Mouse (Mus musculus): Measurements from ENCODE around the gene Nsun5. TPM values are rescaled to one million over a fixed set of nuclear protein-coding genes. Genes with fewer than 3 reads are reported as not detected.

Gene Nsun5
- total and polyA plus RNA-seq, 3 experiments = 21.0 to 27.6 (median 26.2) TPM

DNA sequence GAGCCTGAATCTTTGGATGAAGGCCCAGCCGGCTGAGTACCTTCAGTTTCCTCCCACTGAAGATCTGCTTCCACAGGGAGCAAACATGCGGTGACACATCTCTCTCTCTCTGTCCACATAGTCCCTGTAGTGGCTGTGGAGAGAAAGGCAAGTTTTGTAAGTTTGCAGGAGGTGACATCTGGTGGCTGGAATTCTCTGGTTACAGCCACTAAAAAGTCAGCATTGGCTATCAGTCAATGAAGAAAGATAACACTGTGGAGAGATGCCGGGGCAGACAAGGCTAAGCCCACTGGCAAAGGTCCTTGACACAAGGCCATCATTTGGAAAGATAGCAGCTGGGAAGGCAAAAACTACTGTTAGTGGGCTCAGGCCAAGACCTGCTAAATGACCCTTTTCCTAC is 32.2 kb upstream of the Nsun5 start:
- H3K27me3 ChIP-seq (ENCODE audit: insufficient read depth, low read length) = peaks cover 7% of the 10 kb centered on the region; the same call in 1 of the 2 replicates
- H3K4me1 ChIP-seq (ENCODE audit: insufficient read depth, low read depth, low read length) = no peaks in the 10 kb centered on the region
- no peaks in the 10 kb centered on the region for H3K36me3 ChIP-seq (replicated peaks)
- TF ChIP-seq TAL1 (conservative IDR thresholded peaks at IDR 0.05; ENCODE audit: low read depth, low read length) = no peak
- no peak for TF ChIP-seq POLR2AphosphoS5 (IDR thresholded peaks at IDR 0.05; ENCODE audit: insufficient replicate concordance, low read depth, low read length)
- no peak for TF ChIP-seq GATA2 (IDR thresholded peaks at IDR 0.05; ENCODE audit: borderline replicate concordance, low read depth, low read length)
- TF ChIP-seq CTCF (IDR thresholded peaks at IDR 0.05; ENCODE audit: low read depth, low read length) = no peak
- no peak for TF ChIP-seq GATA1 (IDR thresholded peaks at IDR 0.05; ENCODE audit: borderline replicate concordance, low read length)
- no peaks in the 10 kb centered on the region for H3K9me3 ChIP-seq (replicated peaks)
- ATAC-seq (ENCODE audit: extremely low read depth, insufficient number of reproducible peaks, low FRiP score, poor library complexity, severe bottlenecking) (no peak), DNase-seq (ENCODE audit: low spot score) (no peak)
- H3K4me3 ChIP-seq (ENCODE audit: low read depth, low read length) = no peak overlapping the region

DNA sequence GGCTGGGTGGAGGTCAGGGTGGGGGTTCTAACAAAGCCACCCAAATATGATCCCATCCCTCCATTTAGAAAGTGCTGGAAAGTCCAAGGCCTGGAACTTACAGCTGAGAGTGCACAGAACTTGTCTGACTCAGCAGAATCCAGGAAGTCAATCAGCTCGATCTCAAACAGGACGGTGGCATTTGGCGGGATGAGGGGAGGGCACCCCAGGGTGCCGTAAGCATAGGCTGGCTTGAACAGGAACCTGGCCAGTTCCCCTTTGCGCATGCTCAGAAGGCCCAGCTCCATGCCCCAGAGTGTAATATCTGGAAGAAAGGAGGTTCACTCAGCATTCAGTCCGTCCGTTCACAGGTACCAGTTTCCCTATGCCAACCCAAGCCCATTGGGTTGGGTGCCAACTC is 23.8 kb upstream of the Nsun5 start:
- Histone ChIP-seq H3K36me3 (replicated peaks) (no peaks in the 10 kb centered on the region), H3K4me3 (ENCODE audit: low read depth, low read length) (no peak overlapping the region), H3K27me3 (ENCODE audit: insufficient read depth, low read length) (peaks cover 23% of the 10 kb centered on the region), H3K9me3 (replicated peaks) (no peaks in the 10 kb centered on the region), H3K4me1 (ENCODE audit: insufficient read depth, low read depth, low read length) (no peaks in the 10 kb centered on the region)
- ATAC-seq (ENCODE audit: extremely low read depth, insufficient number of reproducible peaks, low FRiP score, poor library complexity, severe bottlenecking) = no peak
- no peak for DNase-seq (ENCODE audit: low spot score)
- TF ChIP-seq POLR2AphosphoS5 (IDR thresholded peaks at IDR 0.05; ENCODE audit: insufficient replicate concordance, low read depth, low read length) (no peak), GATA1 (IDR thresholded peaks at IDR 0.05; ENCODE audit: borderline replicate concordance, low read length) (no peak), GATA2 (IDR thresholded peaks at IDR 0.05; ENCODE audit: borderline replicate concordance, low read depth, low read length) (no peak), CTCF (IDR thresholded peaks at IDR 0.05; ENCODE audit: low read depth, low read length) (no peak), TAL1 (conservative IDR thresholded peaks at IDR 0.05; ENCODE audit: low read depth, low read length) (no peak)

DNA sequence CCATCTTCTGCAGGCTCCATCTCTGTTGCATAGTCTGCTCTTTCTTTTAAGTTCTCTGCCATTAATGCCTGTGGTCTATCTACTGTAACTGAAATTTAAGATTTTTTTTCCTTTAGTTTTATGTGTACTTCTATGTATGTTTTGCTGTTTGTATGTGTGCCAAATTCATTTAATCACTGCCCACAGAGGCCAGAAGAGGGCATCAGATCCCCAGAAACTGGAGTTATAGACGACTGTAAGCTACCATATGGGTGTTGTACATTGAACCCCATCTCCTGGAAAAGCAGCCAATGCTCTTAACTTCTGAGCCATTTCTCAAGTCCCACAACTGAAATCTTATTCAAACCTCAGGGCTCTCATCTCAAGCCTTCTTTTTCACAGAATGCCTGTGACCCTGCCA is 23.3 kb upstream of the Nsun5 start:
- TF ChIP-seq GATA2 (IDR thresholded peaks at IDR 0.05; ENCODE audit: borderline replicate concordance, low read depth, low read length) (no peak), GATA1 (IDR thresholded peaks at IDR 0.05; ENCODE audit: borderline replicate concordance, low read length) (no peak), CTCF (IDR thresholded peaks at IDR 0.05; ENCODE audit: low read depth, low read length) (no peak), POLR2AphosphoS5 (IDR thresholded peaks at IDR 0.05; ENCODE audit: insufficient replicate concordance, low read depth, low read length) (no peak), TAL1 (conservative IDR thresholded peaks at IDR 0.05; ENCODE audit: low read depth, low read length) (no peak)
- peaks cover 23% of the 10 kb centered on the region for H3K27me3 ChIP-seq (ENCODE audit: insufficient read depth, low read length)
- H3K4me1 ChIP-seq (ENCODE audit: insufficient read depth, low read depth, low read length) = no peaks in the 10 kb centered on the region
- H3K9me3 ChIP-seq (replicated peaks) = no peaks in the 10 kb centered on the region
- H3K4me3 ChIP-seq (ENCODE audit: low read depth, low read length) = no peak overlapping the region
- DNase-seq (ENCODE audit: low spot score) = no peak
- ATAC-seq (ENCODE audit: extremely low read depth, insufficient number of reproducible peaks, low FRiP score, poor library complexity, severe bottlenecking) = no peak
- H3K36me3 ChIP-seq (replicated peaks) = no peaks in the 10 kb centered on the region

- H3K27me3 ChIP-seq (ENCODE audit: insufficient read depth, low read length) = peaks cover 23% of the 10 kb centered on the region
- H3K9me3 ChIP-seq (replicated peaks) = no peaks in the 10 kb centered on the region
- no peak for TF ChIP-seq POLR2AphosphoS5 (IDR thresholded peaks at IDR 0.05; ENCODE audit: insufficient replicate concordance, low read depth, low read length)
- no peak for TF ChIP-seq CTCF (IDR thresholded peaks at IDR 0.05; ENCODE audit: low read depth, low read length)
- no peak for TF ChIP-seq TAL1 (conservative IDR thresholded peaks at IDR 0.05; ENCODE audit: low read depth, low read length)
- no peak for TF ChIP-seq GATA2 (IDR thresholded peaks at IDR 0.05; ENCODE audit: borderline replicate concordance, low read depth, low read length)
- no peak for TF ChIP-seq GATA1 (IDR thresholded peaks at IDR 0.05; ENCODE audit: borderline replicate concordance, low read length)
- ATAC-seq (ENCODE audit: extremely low read depth, insufficient number of reproducible peaks, low FRiP score, poor library complexity, severe bottlenecking) (no peak), DNase-seq (ENCODE audit: low spot score) (no peak)
- no peak overlapping the region for H3K4me3 ChIP-seq (ENCODE audit: low read depth, low read length)
- H3K36me3 ChIP-seq (replicated peaks) = no peaks in the 10 kb centered on the region
- no peaks in the 10 kb centered on the region for H3K4me1 ChIP-seq (ENCODE audit: insufficient read depth, low read depth, low read length)
These were observed 22.2 kb upstream of the Nsun5 start for GRCm38 (mm10) chr5:135347511-135348011.

DNA sequence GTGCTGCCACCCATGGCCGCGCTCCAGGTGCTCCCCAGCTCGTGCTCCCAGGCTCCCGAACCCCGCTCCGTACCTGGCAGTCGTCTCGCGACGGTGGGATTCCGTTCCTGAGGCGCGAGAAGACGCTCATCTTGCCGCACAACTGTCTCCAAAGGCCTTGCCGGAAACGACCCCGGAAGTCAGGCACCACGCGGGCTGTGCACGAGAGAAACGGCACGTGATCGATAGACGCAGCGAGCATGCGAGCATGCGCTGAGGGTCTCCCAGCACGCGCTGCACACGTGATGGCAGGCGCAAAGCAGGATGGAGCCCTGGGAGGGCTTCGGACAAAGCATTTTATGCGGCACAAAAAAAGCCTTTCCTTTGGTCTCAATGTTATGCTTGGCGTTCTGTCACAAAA is 19.9 kb upstream of the Nsun5 start, which contains the start of gene Fkbp6:
Fkbp6 (minus strand) TSS at position 183 of the 400 bp plus-strand sequence.
- Histone ChIP-seq H3K36me3 (replicated peaks) (no peaks in the 10 kb centered on the region), H3K27me3 (ENCODE audit: insufficient read depth, low read length) (peaks cover 22% of the 10 kb centered on the region; the same call in 1 of the 2 replicates), H3K9me3 (replicated peaks) (no peaks in the 10 kb centered on the region), H3K4me1 (ENCODE audit: insufficient read depth, low read depth, low read length) (no peaks in the 10 kb centered on the region), H3K4me3 (ENCODE audit: low read depth, low read length) (no peak within 1 kb of the TSS)
- no peak for ATAC-seq (ENCODE audit: extremely low read depth, insufficient number of reproducible peaks, low FRiP score, poor library complexity, severe bottlenecking)
- no peak for TF ChIP-seq POLR2AphosphoS5 (IDR thresholded peaks at IDR 0.05; ENCODE audit: insufficient replicate concordance, low read depth, low read length)
- no peak for TF ChIP-seq CTCF (IDR thresholded peaks at IDR 0.05; ENCODE audit: low read depth, low read length)
- no peak for TF ChIP-seq TAL1 (conservative IDR thresholded peaks at IDR 0.05; ENCODE audit: low read depth, low read length)
- TF ChIP-seq GATA1 (IDR thresholded peaks at IDR 0.05; ENCODE audit: borderline replicate concordance, low read length) = no peak
- no peak for TF ChIP-seq GATA2 (IDR thresholded peaks at IDR 0.05; ENCODE audit: borderline replicate concordance, low read depth, low read length)
- DNase-seq (ENCODE audit: low spot score) = no peak

DNA sequence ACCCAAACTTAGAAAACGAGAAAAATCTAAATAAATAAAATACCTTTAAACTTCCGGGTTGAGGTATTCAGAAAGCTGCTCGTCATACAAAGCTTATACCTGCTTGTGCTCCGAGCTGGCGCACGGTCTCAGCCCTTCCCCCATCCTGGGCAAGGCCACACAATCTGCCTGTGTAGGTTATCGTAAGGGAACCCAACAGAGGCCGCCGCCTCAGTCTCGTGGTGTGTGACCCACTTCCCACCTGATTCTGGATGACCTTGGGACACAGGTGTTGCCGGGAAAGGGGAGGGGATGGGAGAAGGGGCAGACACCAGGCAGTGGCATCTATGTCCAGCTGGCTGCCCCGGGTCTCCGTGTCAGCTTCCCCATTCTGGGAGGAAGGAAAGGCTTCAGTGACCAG is 18.1 kb upstream of the Nsun5 start:
- ATAC-seq (ENCODE audit: extremely low read depth, insufficient number of reproducible peaks, low FRiP score, poor library complexity, severe bottlenecking) (no peak), DNase-seq (ENCODE audit: low spot score) (no peak)
- Histone ChIP-seq H3K4me1 (ENCODE audit: insufficient read depth, low read depth, low read length) (no peaks in the 10 kb centered on the region), H3K36me3 (replicated peaks) (no peaks in the 10 kb centered on the region), H3K4me3 (ENCODE audit: low read depth, low read length) (no peak overlapping the region), H3K27me3 (ENCODE audit: insufficient read depth, low read length) (peaks cover 22% of the 10 kb centered on the region; the same call in 1 of the 2 replicates), H3K9me3 (replicated peaks) (no peaks in the 10 kb centered on the region)
- TF ChIP-seq GATA1 (IDR thresholded peaks at IDR 0.05; ENCODE audit: borderline replicate concordance, low read length) = no peak
- no peak for TF ChIP-seq TAL1 (conservative IDR thresholded peaks at IDR 0.05; ENCODE audit: low read depth, low read length)
- no peak for TF ChIP-seq GATA2 (IDR thresholded peaks at IDR 0.05; ENCODE audit: borderline replicate concordance, low read depth, low read length)
- TF ChIP-seq POLR2AphosphoS5 (IDR thresholded peaks at IDR 0.05; ENCODE audit: insufficient replicate concordance, low read depth, low read length) = no peak
- no peak for TF ChIP-seq CTCF (IDR thresholded peaks at IDR 0.05; ENCODE audit: low read depth, low read length)
